Mouse (Mus musculus) retina, postnatal 1 day (tissue): ENCODE measurements around the gene Tnfsf15.

Experiments used
- DNase-seq: peaks from one replicate; pipeline ENCODE4 v3.0.0-alpha.2; 2012

Gene Tnfsf15

DNA sequence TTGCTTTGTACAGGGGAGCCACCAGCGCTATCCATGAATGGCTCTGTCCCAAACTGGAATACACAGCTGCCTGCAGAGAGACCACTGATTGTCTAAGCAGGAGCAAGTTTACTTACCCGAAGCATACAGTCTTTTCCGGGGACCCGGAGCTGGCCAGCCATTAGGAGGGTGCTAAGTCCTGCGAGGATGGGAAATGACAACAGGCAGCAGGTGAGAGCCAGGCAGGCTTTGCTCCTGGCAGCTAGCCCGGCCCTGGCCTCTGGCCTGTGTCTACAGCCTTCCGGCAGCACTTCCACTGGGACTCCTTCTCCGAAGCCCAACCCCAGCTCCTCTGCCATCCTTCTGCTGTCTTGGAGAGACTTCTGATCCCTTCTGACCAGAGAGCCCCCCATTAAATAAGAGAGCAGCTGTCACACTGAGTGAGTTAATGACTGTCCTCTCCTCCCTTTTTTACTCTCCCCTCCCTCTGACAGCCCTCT lies at the start of gene Tnfsf15:
Tnfsf15 (minus strand) TSS at position 421 of the 479 bp plus-strand sequence.
- DNase-seq: no peak

GRCm38 (mm10) chr4:63792328-63792727 lies 47.4 kb upstream of the Tnfsf15 start:
- DNase-seq: no peak

GRCm38 (mm10) chr4:63785466-63785865 lies 40.6 kb upstream of the Tnfsf15 start:
- DNase-seq: no peak

- DNase-seq: no peak
These were observed 38.9 kb upstream of the Tnfsf15 start for GRCm38 (mm10) chr4:63783826-63784225.

- peak; percentile 4 for DNase-seq
These were observed 38.2 kb upstream of the Tnfsf15 start for GRCm38 (mm10) chr4:63782970-63783613.

- DNase-seq: no peak
These were observed 32.3 kb upstream of the Tnfsf15 start for GRCm38 (mm10) chr4:63777223-63777622.

- no peak for DNase-seq
These were observed 28.6 kb upstream of the Tnfsf15 start for GRCm38 (mm10) chr4:63773306-63774090.

DNA sequence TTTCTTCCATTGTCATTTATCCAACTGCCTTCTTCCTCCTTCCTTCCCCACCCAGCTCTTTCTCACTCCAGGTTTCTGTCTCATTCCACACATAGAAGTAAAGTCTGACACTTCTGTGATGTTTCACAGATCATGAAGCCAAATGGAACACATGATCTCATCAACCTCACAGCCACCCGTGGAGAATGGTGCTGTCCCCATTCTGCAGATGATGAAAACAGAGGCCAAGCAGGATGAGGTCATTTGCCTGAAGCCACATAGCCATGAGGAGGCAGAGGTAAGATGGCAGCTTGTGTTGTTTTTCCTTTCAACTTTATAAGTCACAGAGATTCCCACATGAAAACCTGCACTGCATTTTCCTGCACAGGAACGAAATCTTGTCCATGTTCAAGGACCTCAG lies 27.6 kb upstream of the Tnfsf15 start:
- DNase-seq: no peak

GRCm38 (mm10) chr4:63771291-63771690 lies 26.4 kb upstream of the Tnfsf15 start:
- no peak for DNase-seq

DNA sequence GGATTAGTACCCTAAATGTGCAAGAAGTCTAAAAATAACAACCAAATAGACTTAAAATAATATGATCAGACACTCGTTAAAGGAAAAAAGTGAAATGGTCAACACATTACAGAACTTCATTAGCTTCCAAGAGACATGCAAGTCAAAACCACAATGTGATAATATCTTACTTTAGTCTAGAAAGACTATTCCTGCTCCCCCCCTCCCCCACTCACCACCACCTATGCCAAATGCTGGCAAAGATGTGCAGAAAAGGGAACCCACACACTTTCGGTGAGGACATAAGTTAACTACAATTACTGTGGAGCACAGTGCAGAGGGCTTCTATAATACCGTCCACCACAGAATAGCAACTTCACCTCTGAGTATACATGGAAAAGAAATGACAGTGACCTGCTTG lies 24.2 kb upstream of the Tnfsf15 start:
- DNase-seq: no peak

DNA sequence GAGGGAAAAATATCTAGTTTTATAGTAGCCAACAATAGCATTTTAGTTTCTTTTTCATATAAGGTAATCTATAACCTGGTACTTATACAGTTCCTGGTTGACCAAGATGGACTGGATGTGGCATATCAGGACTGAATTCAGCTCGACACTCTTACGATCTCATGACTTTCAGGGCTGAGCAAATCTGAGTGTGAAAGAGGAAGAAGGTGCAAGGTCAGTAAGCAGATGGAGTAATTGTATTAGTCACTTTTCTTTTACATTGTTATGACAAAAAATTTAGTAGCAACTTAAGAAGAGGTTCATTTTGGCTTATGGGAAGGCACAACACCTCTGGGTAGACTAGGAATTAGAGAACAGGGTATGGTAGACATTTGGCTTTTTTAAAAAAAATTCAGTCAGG lies 20.1 kb upstream of the Tnfsf15 start:
- no peak for DNase-seq

GRCm38 (mm10) chr4:63759931-63760330 lies 15.0 kb upstream of the Tnfsf15 start:
- DNase-seq: no peak

GRCm38 (mm10) chr4:63757527-63758154 lies 12.7 kb upstream of the Tnfsf15 start:
- DNase-seq: no peak

GRCm38 (mm10) chr4:63756072-63756471 lies 11.2 kb upstream of the Tnfsf15 start:
- no peak for DNase-seq

GRCm38 (mm10) chr4:63754467-63755020 lies 9.6 kb upstream of the Tnfsf15 start:
- DNase-seq: no peak

GRCm38 (mm10) chr4:63753855-63754254 lies 8.9 kb upstream of the Tnfsf15 start:
- no peak for DNase-seq

DNA sequence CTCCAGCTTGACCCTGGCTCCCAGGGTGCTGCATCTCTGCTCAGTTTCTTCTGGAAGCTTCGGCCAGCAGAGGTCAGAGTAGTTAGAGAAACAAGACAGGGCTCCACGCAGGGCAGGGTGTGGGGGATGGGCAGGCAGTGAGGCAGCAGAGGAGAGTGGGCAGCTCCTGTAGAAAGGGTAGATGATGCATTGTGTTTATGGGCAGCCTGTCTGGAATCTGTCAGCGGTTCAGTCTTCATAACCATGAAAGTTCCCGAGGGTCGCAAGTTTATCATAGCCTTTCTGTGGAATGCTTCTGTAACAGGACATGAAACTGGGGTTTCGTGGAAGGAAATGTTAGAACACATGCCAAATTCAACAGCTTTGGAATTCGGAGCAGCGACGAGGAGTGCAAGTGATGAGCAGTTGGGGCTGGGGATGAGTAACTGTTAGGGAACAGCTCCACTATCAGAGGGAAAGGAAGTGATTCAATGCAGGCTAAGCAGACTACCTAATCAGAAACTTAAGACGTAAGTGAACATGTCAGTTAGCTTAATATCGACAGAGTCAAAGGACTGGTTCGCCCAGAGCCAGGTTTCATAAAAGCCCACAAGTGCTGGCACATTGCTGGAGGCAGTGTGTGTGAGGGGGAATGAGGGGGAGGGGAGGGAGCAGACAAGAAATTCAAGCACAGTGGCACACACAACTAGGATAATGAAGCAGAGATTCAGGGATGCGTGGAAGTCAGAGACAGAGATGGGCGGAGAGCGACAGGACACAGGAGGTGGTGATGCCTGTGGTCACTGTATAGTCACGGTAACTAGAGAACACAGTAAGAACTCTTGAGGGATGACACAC lies 8.0 kb upstream of the Tnfsf15 start:
- peak; percentile 35 for DNase-seq

GRCm38 (mm10) chr4:63748061-63748730 lies 3.3 kb upstream of the Tnfsf15 start:
- DNase-seq: no peak

GRCm38 (mm10) chr4:63745271-63745670 lies 358 bp upstream of the Tnfsf15 start:
- DNase-seq: no peak

DNA sequence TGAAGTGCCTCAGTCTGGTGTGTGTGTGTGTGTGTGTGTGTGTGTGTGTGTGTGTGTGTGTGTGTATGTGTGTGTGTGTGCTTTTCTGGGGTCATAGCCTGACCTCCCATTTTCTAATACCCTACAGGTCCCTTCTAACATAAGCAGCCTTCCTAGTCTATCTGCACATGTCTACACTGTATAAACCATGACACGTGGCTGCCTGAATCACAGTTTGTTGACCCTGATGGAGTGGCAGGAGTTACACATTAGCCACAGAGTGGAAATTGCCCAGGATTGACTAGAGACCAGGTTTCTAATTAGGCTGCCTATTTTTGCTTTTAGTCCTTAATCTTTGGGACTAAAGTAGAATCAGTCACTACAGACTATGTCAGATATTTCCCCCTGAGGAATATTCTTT lies 1.3 kb downstream of the Tnfsf15 start:
- DNase-seq: no peak

DNA sequence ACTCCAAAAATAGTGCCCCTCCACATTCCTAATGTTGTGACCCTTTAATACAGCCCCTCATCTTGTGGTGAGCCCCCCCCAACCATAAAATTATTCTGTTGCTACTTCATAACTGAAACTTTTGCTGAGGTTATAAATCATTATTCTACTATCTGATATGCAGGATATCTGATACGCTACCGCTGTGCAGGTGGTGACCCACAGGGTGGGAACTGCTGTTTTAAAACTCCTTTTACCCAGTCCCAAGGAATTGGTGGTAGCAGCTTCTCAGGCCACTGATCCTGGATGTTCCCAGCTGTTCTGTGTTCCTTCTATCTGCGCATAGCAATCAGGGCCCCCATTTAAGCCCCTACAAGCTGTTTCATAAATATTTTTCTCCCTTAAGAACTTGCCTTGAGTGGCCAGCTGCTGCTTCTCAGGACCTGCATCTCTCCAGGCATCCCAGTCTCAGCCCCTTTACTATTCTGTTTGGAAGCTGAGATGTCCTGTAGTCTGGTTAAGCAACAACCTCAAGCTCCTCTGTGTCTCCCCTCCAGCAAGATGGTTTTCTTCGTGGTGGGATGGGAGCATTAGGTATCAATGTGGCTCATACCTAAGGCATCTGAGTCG lies 2.0 kb downstream of the Tnfsf15 start:
- no peak for DNase-seq

- no peak for DNase-seq
These were observed 2.8 kb downstream of the Tnfsf15 start for GRCm38 (mm10) chr4:63742101-63742500.
